In genomic region chr2:156973316-156974100, GRCm38 (mm10) we compare ENCODE assay signal across 11 mouse cellular contexts. TPM values are rescaled to one million over a fixed set of nuclear protein-coding genes. Genes with fewer than 3 reads are reported as not detected.
A peak's percentile ranks its signal among the peaks of the same experiment; 100 is the strongest.
DNase-seq lines count a peak whose midpoint lies in the region; ATAC-seq and TF ChIP-seq lines count a peak whose summit lies in the region.
"Had no signal": no experiment of that assay in that cellular context is flagged by ENCODE, and none has a peak within 500 bp of the region (broad histone marks: within the 10 kb centered on the region; RNA-seq: fewer than 3 reads in every experiment).

No protein-coding gene starts in this region.

- H3K36me3 ChIP-seq in midbrain, embryonic 11.5 days (ENCODE audit: control insufficient read depth, insufficient read depth, low read length) = no peaks in the 10 kb centered on the region
- H3K36me3 ChIP-seq: neural tube, embryonic 12.5 days had no signal

- ATAC-seq in midbrain, embryonic 11.5 days (ENCODE audit: low FRiP score) = no peak
- ATAC-seq: liver, embryonic 12.5 days had no signal

- H3K27ac ChIP-seq in left cerebral cortex, adult 2 months = peak overlapping the region; percentile 83
- H3K27ac ChIP-seq in midbrain, embryonic 11.5 days (ENCODE audit: low read depth, low read length) = no peak overlapping the region
- H3K27ac ChIP-seq: liver, embryonic 12.5 days; neural tube, embryonic 12.5 days had no signal

- H3K4me1 ChIP-seq in midbrain, embryonic 11.5 days (ENCODE audit: control insufficient read depth, insufficient read depth, low read length) = no peaks in the 10 kb centered on the region

- peak; percentile 32 for TF ChIP-seq CTCF in left cerebral cortex, adult 2 months (IDR thresholded peaks at IDR 0.05)

- no peaks in the 10 kb centered on the region for H3K27me3 ChIP-seq in midbrain, embryonic 11.5 days (ENCODE audit: control insufficient read depth, insufficient read depth, low read length)
- H3K27me3 ChIP-seq: liver, embryonic 12.5 days; neural tube, embryonic 12.5 days had no signal

- no peak overlapping the region for H3K4me3 ChIP-seq in left cerebral cortex, adult 2 months
- H3K4me3 ChIP-seq in midbrain, embryonic 11.5 days (ENCODE audit: low read depth, low read length) = no peak overlapping the region
- H3K4me3 ChIP-seq: liver, embryonic 12.5 days; neural tube, embryonic 12.5 days had no signal

- no peak overlapping the region for H3K9ac ChIP-seq in midbrain, embryonic 11.5 days (ENCODE audit: low read length)
- H3K9ac ChIP-seq: liver, embryonic 12.5 days; neural tube, embryonic 12.5 days had no signal

- intact Hi-C loops in left cerebral cortex, adult 2 months (cut with DNase I) = loop anchor here (1.0 to 2.0 kb wide), 2 partner anchors 19 to 35 kb away; no protein-coding TSS in a partner anchor

- peak; percentile 21 for DNase-seq in adrenal gland, postnatal 10 days
- no peak for DNase-seq in adrenal gland, postnatal 36 days
- DNase-seq in layer of hippocampus, adult 9-11 months = peak; percentile 59
- no peak for DNase-seq in layer of hippocampus, postnatal 25 days (ENCODE audit: extremely low spot score in 1 of 2, low spot score in 1 of 2)
- peak; percentile 51 to 72 for DNase-seq in left cerebral cortex, adult 2 months (ENCODE audit: extremely low spot score in 1 of 2, low spot score in 2 of 2)
- no peak for DNase-seq in testis, postnatal 10 days (ENCODE audit: low spot score)
- DNase-seq in adrenal gland, adult (ENCODE audit: inconsistent age in 2 of 2, low spot score in 1 of 2) = no peak
- DNase-seq in midbrain, embryonic 11.5 days (ENCODE audit: low spot score, missing footprints) = no peak
- DNase-seq: kidney, postnatal 4 days had no signal

- WGBS in midbrain, embryonic 11.5 days = 88% methylated on average over 5 of the region's 5 CpGs

- H3K4me2 ChIP-seq in midbrain, embryonic 11.5 days = no peak overlapping the region
- H3K4me2 ChIP-seq: liver, embryonic 12.5 days; neural tube, embryonic 12.5 days had no signal

- H3K9me3 ChIP-seq in midbrain, embryonic 11.5 days (ENCODE audit: control insufficient read depth, low read length) = no peaks in the 10 kb centered on the region
- H3K9me3 ChIP-seq: liver, embryonic 12.5 days; neural tube, embryonic 12.5 days had no signal

RNA-seq across cellular contexts. Expression of gene Ndrg3, which starts 18.3 kb away (rescaled TPM):
- 10 to 100 TPM; 51.3 to 59.2 TPM for total RNA-seq in adrenal gland, postnatal 10 days (2021)
- total RNA-seq in adrenal gland, postnatal 36 days (2021) = 10 to 100 TPM; 59.8 to 64.1 TPM
- total RNA-seq in layer of hippocampus, postnatal 25 days (2021) = 100 to 1,000 TPM; 449 TPM
- total RNA-seq in left cerebral cortex, adult 2 months (2021) = 100 to 1,000 TPM; 457 to 473 TPM
- polyA plus RNA-seq in midbrain, embryonic 11.5 days (2014; fragmentation: Nextera tagmentation; extraction: Ambion mirVana) = 48.1 and 48.2 TPM in 2 replicates

RNA-seq across cellular contexts. Expression of gene Dsn1, which starts 33.4 kb away (rescaled TPM):
- 10 to 100 TPM in 1 of 2 experiments, 1 to 10 TPM in 1; 9.2 to 12.8 TPM for total RNA-seq in adrenal gland, postnatal 10 days (2021)
- total RNA-seq in adrenal gland, postnatal 36 days (2021) = 1 to 10 TPM; 4.4 to 7.2 TPM
- total RNA-seq in layer of hippocampus, postnatal 25 days (2021) = 1 to 10 TPM; 4.0 to 7.2 TPM
- total RNA-seq in left cerebral cortex, adult 2 months (2021) = 1 to 10 TPM; 5.8 to 6.3 TPM
- 51.4 and 56.9 TPM in 2 replicates for polyA plus RNA-seq in midbrain, embryonic 11.5 days (2014; fragmentation: Nextera tagmentation; extraction: Ambion mirVana)

Comparison
In these comparisons a context has a peak if more than half of its experiments do, and no peak if none do; other contexts are left out.
1. DNase-seq: peak in adrenal gland, postnatal 10 days (single experiment), layer of hippocampus, adult 9-11 months (single experiment) and left cerebral cortex, adult 2 months (2 of 2); none in adrenal gland, postnatal 36 days (0 of 2), layer of hippocampus, postnatal 25 days (0 of 2), testis, postnatal 10 days (single experiment), adrenal gland, adult (0 of 2) and midbrain, embryonic 11.5 days (single experiment).
2. RNA of gene Ndrg3, which starts 18.3 kb away (total RNA-seq): 457 to 473 TPM in left cerebral cortex, adult 2 months and 449 TPM in layer of hippocampus, postnatal 25 days; 59.8 to 64.1 TPM in adrenal gland, postnatal 36 days and 51.3 to 59.2 TPM in adrenal gland, postnatal 10 days; every median in the first group is over 4 times any median in the second.